11 mouse cellular contexts compared by ENCODE assay signal in genomic region chr14:75455361-75455742, GRCm38 (mm10). TPM values are rescaled to one million over a fixed set of nuclear protein-coding genes. Genes with fewer than 3 reads are reported as not detected.
A peak's percentile ranks its signal among the peaks of the same experiment; 100 is the strongest.
DNase-seq lines count a peak whose midpoint lies in the region; ATAC-seq and TF ChIP-seq lines count a peak whose summit lies in the region.
"Had no signal": no experiment of that assay in that cellular context is flagged by ENCODE, and none has a peak within 500 bp of the region (broad histone marks: within the 10 kb centered on the region; RNA-seq: fewer than 3 reads in every experiment).

No protein-coding gene starts in this region.

- no peak for TF ChIP-seq CTCF in left cerebral cortex, adult 2 months (IDR thresholded peaks at IDR 0.05)
- TF ChIP-seq CTCF in thymus, adult 2 months (IDR thresholded peaks at IDR 0.05; ENCODE audit: borderline replicate concordance, control insufficient read depth, extremely low read depth, insufficient read depth, low read length, poor library complexity), result no peak

- peak overlapping the region; percentile 75 for H3K4me2 ChIP-seq in forebrain, embryonic 12.5 days
- H3K4me2 ChIP-seq in hindbrain, embryonic 16.5 days (ENCODE audit: low read length), result peak overlapping the region; percentile 64
- H3K4me2 ChIP-seq in neural tube, embryonic 14.5 days (ENCODE audit: low read depth, low read length), result peak overlapping the region; percentile 63

- WGBS in forebrain, embryonic 12.5 days, result 22% methylated on average over 3 of the region's 3 CpGs
- WGBS in hindbrain, embryonic 16.5 days, result 21% methylated on average over 3 of the region's 3 CpGs
- WGBS in neural tube, embryonic 14.5 days, result 16% methylated on average over 3 of the region's 3 CpGs
- 50% methylated on average over 3 of the region's 3 CpGs for WGBS in thymus, adult 2 months

- peaks cover 3% of the 10 kb centered on the region; the same call in 1 of the 2 replicates for H3K27me3 ChIP-seq in forebrain, embryonic 12.5 days
- H3K27me3 ChIP-seq in hindbrain, embryonic 16.5 days (replicated peaks; ENCODE audit: control insufficient read depth, insufficient read depth, low read length), result no peaks in the 10 kb centered on the region
- H3K27me3 ChIP-seq in neural tube, embryonic 14.5 days (ENCODE audit: control insufficient read depth, insufficient read depth, low read length), result no peaks in the 10 kb centered on the region
- peaks cover 2% of the 10 kb centered on the region; the same call in 1 of the 2 replicates for H3K27me3 ChIP-seq in thymus, adult 2 months (ENCODE audit: control insufficient read depth, insufficient read depth, low read length)

- intact Hi-C loops in left cerebral cortex, adult 2 months (cut with DNase I), result loop anchor here (5.0 kb wide), 3 partner anchors 78 to 267 kb away; partner anchors contain the start of gene Zc3h13

- H3K9ac ChIP-seq in forebrain, embryonic 12.5 days, result peak overlapping the region; percentile 64; the same call in 1 of the 2 replicates
- H3K9ac ChIP-seq in hindbrain, embryonic 16.5 days (ENCODE audit: low read depth, low read length), result peak overlapping the region; percentile 54; the same call in 1 of the 2 replicates
- no peak overlapping the region; the same call in 1 of the 2 replicates for H3K9ac ChIP-seq in neural tube, embryonic 14.5 days (replicated peaks; ENCODE audit: low read depth, low read length)

- ATAC-seq in forebrain, embryonic 12.5 days (ENCODE audit: low FRiP score), result no peak
- ATAC-seq in hindbrain, embryonic 16.5 days, result no peak
- no peak for ATAC-seq in neural tube, embryonic 14.5 days (ENCODE audit: low read depth)

- TF ChIP-seq POLR2A in thymus, adult 2 months (IDR thresholded peaks at IDR 0.05; ENCODE audit: control insufficient read depth, extremely low read depth, insufficient read depth, low read length, poor library complexity), result no peak

- H3K36me3 ChIP-seq in forebrain, embryonic 12.5 days (replicated peaks), result no peaks in the 10 kb centered on the region
- H3K36me3 ChIP-seq in hindbrain, embryonic 16.5 days (ENCODE audit: control insufficient read depth, insufficient read depth, low read length), result no peaks in the 10 kb centered on the region
- H3K36me3 ChIP-seq in neural tube, embryonic 14.5 days (ENCODE audit: control insufficient read depth, insufficient read depth, low read length), result no peaks in the 10 kb centered on the region
- H3K36me3 ChIP-seq in thymus, adult 2 months (ENCODE audit: control insufficient read depth, insufficient read depth, low read length), result no peaks in the 10 kb centered on the region

- peak overlapping the region; percentile 61 for H3K4me3 ChIP-seq in left cerebral cortex, adult 2 months
- peak overlapping the region; percentile 57 for H3K4me3 ChIP-seq in forebrain, embryonic 12.5 days (replicated peaks)
- H3K4me3 ChIP-seq in hindbrain, embryonic 16.5 days (ENCODE audit: low read length), result peak overlapping the region; percentile 47
- H3K4me3 ChIP-seq in neural tube, embryonic 14.5 days (ENCODE audit: low read depth, low read length), result peak overlapping the region; percentile 49
- no peak overlapping the region for H3K4me3 ChIP-seq in thymus, adult 2 months (ENCODE audit: control insufficient read depth, insufficient read depth, low read length)
- H3K4me3 ChIP-seq: myocyte had no signal

- H3K9me3 ChIP-seq in forebrain, embryonic 12.5 days, result no peaks in the 10 kb centered on the region
- no peaks in the 10 kb centered on the region for H3K9me3 ChIP-seq in hindbrain, embryonic 16.5 days (ENCODE audit: control insufficient read depth, low read length)
- no peaks in the 10 kb centered on the region for H3K9me3 ChIP-seq in neural tube, embryonic 14.5 days (ENCODE audit: control insufficient read depth, low read length)

- peak in 1 of 2 experiments; percentile 5 for DNase-seq in left cerebral cortex, adult 2 months (ENCODE audit: extremely low spot score in 1 of 2, low spot score in 2 of 2)
- no peak for DNase-seq in left cerebral cortex, adult 9 months (ENCODE audit: low spot score in 2 of 2)
- DNase-seq in thymus, adult 2 months, result no peak
- no peak for DNase-seq in B cell, adult 2 months
- DNase-seq in spleen, postnatal 36 days (ENCODE audit: low spot score in 2 of 2), result no peak
- DNase-seq: lung, adult 2 months; thymus, postnatal 25 days had no signal

- H3K4me1 ChIP-seq in forebrain, embryonic 12.5 days, result peaks cover 44% of the 10 kb centered on the region
- H3K4me1 ChIP-seq in hindbrain, embryonic 16.5 days (ENCODE audit: control insufficient read depth, insufficient read depth, low read depth, low read length), result peaks cover 26% of the 10 kb centered on the region
- peaks cover 23% of the 10 kb centered on the region for H3K4me1 ChIP-seq in neural tube, embryonic 14.5 days (ENCODE audit: control insufficient read depth, insufficient read depth, low read length)
- H3K4me1 ChIP-seq in thymus, adult 2 months (replicated peaks; ENCODE audit: control insufficient read depth, insufficient read depth, low read length), result peaks cover 10% of the 10 kb centered on the region; the same call in 1 of the 2 replicates

- H3K27ac ChIP-seq in left cerebral cortex, adult 2 months, result peak overlapping the region; percentile 58
- peak overlapping the region; percentile 92 for H3K27ac ChIP-seq in forebrain, embryonic 12.5 days
- H3K27ac ChIP-seq in hindbrain, embryonic 16.5 days (ENCODE audit: low read depth, low read length), result peak overlapping the region; percentile 48
- peak overlapping the region; percentile 80 for H3K27ac ChIP-seq in neural tube, embryonic 14.5 days (ENCODE audit: low read depth, low read length)
- no peak overlapping the region for H3K27ac ChIP-seq in thymus, adult 2 months (ENCODE audit: control insufficient read depth, insufficient read depth, low read length)

RNA-seq across cellular contexts. Expression of gene Siah3, which starts 0.4 kb away (rescaled TPM):
- 1 to 10 TPM; 8.2 to 8.3 TPM for total RNA-seq in left cerebral cortex, adult 2 months (2021)
- 4.2 and 6.1 TPM in 2 replicates for polyA plus RNA-seq in forebrain, embryonic 12.5 days (2016; fragmentation: Nextera tagmentation; extraction: Ambion mirVana)
- 2.9 and 5.2 TPM in 2 replicates for polyA plus RNA-seq in hindbrain, embryonic 16.5 days (2015; fragmentation: Nextera tagmentation; extraction: Ambion mirVana)
- polyA plus RNA-seq in neural tube, embryonic 14.5 days (2014; fragmentation: Nextera tagmentation; extraction: Ambion mirVana), result 11.1 and 11.8 TPM in 2 replicates
- 0.05 and 0.11 TPM in 2 replicates for polyA plus RNA-seq in thymus, adult 2 months (2012; rRNA removed)
- polyA plus RNA-seq: myocyte had no signal
